Mouse (Mus musculus) bone marrow macrophage, adult 2 months (primary cell): ENCODE data around the gene Trove2.

Experiments
- CTCF ChIP-seq: IDR thresholded peaks from 2 replicates; pipeline ENCODE4 v1.5.1; 2012; ENCODE audit warnings: low read depth, mild to moderate bottlenecking, low read length, moderate library complexity
- POLR2A ChIP-seq: IDR thresholded peaks from 2 replicates; pipeline ENCODE4 v1.6.1; 2012; ENCODE audit warnings: mild to moderate bottlenecking, low read depth, low read length, borderline replicate concordance

DNA sequence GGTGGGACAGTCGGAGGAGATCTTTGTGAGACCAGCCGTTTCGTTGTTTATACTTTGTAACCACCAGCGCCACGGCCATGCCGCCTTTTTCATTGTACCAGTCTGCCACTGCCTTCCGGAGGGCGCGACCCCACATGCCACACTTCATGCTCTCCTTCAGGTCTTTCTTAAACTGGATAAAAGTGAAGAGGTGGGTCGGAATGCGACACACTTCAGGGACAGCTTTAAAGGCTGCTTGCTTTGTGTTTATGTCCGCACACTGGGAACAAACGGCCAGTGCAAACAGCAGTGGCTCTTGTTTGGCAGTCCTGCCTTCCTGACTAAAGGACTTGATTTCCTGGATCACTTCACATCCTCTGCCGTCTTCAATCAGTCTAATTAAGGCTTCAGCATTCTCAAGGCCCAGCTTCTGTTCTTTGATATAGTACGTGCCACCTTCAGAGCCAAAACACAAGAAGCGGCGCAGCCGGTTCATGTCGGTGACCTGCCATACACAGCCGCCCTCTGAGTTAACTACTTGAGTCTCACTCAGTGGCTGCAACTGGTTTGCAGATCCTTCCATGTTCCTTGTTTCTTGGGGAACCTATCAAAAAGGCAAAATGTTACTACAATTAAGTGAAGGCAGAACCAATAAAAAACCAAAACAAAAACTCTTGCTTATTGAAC lies 6.3 kb downstream of the Trove2 start:
- TF ChIP-seq CTCF (no peak), POLR2A (no peak)
